Mouse (Mus musculus) brain, embryonic 14.5 days (tissue): ENCODE measurements around the gene Gm49358. TPM values are rescaled to one million over a fixed set of nuclear protein-coding genes. Genes with fewer than 3 reads are reported as not detected.

ENCODE experiments used
- DNase-seq: peaks from one replicate; pipeline ENCODE4 v3.0.0-alpha.2; 2011; ENCODE audit warnings: low read depth
- CTCF ChIP-seq: fragments of 200-500 bp; IDR thresholded peaks from 2 replicates; pipeline ENCODE4 v1.5.1; 2012; ENCODE audit warnings: inconsistent platforms, mild to moderate bottlenecking, moderate library complexity, borderline replicate concordance; ENCODE audit not compliant: insufficient read depth, insufficient read length; ENCODE audit errors: extremely low read depth
- POLR2A ChIP-seq: fragments of 200-500 bp; IDR thresholded peaks from 2 replicates; pipeline ENCODE4 v1.6.1; 2012; ENCODE audit warnings: mild to moderate bottlenecking, inconsistent platforms, borderline replicate concordance; ENCODE audit not compliant: poor library complexity, insufficient read depth, insufficient read length, severe bottlenecking; ENCODE audit errors: extremely low read depth
- polyA plus RNA-seq: library from polyadenylated mRNA; depleted of rRNA; stranded (reverse); fragments of >200 nt; gene quantifications from 2 replicates; pipeline ENCODE4 v1.2.3, GENCODE M21; 2012

The Gm49358 gene
- polyA plus RNA-seq, 1 experiment: not detected

DNA sequence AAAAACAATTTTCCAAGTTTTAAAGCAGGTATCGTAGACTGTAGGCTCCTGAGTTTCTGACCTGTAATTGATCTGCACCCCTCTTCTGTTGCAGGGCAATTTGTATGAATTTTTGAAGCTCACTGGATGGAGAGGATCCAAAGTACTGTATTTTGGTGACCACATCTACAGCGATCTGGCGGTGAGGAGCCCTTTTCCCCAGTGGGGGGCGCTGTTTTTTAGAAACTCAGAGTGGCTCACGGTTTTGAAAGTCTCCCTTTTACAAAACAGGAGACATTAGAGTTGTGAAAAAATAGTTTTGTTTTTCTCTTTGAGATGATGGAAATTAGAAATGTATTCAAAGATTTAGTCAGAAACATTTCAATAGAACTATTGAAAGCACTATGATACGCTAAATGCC is 60.3 kb downstream of the Gm49358 start:
- TF ChIP-seq POLR2A: no peak
- peak; percentile 33; the same call in 1 of the 2 replicates for TF ChIP-seq CTCF
- DNase-seq: no peak

DNA sequence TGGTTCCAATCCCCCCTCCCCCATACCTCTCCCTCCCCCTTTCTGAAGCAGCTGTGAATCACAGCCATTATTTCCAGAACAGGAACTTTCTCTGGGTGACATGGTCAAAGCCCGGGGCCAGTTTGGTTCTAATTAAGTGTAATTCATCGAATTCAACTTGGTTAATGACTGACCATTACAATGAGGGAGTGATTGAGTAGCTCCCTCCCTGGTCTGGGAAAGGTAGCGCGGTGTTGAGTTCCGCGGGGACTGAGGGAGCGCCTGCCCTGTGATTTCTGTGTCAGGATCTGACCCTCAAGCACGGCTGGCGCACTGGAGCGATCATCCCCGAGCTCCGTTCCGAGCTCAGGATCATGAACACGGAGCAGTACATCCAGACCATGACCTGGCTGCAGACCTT is 61.1 kb downstream of the Gm49358 start:
- TF ChIP-seq CTCF: no peak
- no peak for TF ChIP-seq POLR2A
- peak; percentile 40 for DNase-seq

DNA sequence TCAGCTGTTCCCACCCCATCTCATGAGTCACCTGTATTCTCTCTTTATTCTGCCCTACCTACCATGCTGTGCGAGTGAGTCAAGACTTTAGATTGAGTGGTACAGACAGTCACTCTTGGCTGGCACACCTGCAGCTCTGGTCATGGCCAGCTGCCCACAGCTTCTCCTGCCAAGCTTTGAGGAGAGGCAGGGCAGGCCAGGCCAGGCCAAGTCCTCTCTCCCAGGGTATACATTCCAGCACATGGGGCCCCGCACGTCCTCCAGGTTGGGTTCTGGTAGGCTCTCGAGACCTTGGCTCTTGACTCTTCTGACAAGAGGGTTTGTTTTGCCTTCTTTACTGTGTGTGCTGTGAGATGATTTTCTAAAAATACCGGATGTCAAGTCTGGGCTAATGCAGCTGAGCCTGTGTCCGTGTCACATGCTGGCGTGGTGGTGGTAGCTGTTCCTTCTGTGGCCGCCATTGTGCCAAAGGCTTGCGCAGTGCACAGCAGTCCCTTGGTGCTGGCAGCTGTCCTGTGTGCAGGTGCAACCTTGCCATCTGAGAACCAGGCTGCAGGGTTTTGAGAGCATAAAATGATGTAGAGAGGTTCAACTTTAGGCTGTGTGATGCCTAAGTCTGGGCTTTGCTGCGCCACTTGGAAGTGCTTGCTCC is 62.2 kb downstream of the Gm49358 start:
- no peak for DNase-seq
- TF ChIP-seq CTCF (no peak), POLR2A (no peak)

DNA sequence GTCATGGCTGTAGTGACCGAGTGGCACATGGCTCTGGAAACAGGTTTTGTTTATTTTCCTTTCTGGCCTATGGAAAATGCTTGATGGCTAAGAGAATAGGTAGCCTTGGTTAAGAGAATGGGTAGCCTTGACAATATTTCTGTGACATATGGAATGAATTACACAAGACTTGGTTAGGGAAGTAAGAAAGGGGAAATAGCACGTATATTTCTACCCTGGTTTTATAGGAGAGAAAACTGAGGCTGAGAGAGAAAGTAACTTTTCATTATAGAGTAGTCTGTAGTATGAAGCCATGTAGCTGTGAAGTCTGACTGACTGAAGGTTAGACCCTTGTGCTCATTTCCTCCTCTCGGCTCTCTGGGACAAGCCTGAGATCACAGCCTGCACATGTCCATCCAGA is 63.2 kb downstream of the Gm49358 start:
- TF ChIP-seq POLR2A (no peak), CTCF (no peak)
- DNase-seq: no peak

DNA sequence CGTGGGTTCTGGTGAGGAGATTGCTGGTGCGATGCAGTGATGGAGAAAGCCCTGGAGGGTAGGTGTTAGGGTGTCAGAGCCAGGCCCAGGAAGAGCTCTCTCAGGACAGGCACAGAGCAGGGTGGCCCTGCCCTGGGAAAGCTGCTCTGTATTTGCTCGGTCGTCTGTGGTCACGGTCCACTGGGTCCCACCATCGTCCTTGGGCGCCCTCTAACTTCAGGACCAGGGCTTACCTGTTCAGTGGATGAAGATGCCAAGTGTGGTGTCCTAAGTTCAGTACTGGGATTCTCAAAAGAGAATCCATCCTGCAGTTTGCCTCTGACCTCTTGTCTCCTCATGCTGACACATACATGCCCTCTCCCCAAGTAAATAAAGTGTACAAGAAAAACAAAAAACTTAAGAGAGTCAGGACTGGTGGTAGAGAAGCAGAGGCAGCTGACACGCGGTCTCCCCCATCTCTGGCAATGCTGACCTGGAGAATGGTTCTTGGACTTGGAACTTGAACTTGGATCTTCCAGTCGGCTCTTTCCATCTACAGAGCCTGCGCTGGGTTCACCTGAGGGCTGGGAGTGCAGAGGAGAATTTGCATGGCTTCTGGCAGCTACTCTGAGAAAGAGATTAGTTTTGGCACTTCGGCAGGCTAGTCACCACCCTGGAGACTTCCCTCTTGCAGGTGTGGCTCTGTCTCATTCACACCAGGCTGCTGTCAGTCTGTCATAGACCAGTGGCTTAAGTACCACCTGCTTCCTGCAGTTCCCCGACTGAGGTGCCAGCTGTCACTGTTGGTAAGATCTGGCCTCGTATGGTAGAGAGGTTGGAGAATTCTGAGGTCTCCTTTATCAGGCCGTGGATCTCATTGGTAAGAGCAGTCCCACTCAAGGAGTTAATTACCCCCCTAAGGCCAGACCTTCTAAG is 64.7 kb downstream of the Gm49358 start:
- TF ChIP-seq POLR2A (no peak), CTCF (no peak)
- DNase-seq: no peak

DNA sequence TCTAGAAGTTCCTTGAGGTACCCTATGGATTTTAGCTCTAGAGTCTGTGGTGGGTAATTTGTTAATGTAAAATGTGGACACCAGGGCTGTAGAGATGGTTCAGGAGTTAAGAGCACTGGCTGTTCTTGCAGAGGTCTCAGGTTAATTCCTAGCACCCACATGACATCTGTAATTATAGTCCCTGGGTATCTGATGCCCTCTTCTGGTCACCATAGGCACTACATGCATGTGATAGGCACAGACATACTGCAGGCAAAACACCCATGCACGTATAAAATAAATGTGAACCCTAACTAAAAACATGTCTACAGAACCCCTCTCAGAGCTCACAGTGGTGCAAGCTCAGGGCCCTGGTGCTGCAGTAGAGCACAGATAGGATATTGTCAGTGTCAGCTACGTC is 65.7 kb downstream of the Gm49358 start:
- TF ChIP-seq POLR2A (no peak), CTCF (no peak)
- no peak for DNase-seq

DNA sequence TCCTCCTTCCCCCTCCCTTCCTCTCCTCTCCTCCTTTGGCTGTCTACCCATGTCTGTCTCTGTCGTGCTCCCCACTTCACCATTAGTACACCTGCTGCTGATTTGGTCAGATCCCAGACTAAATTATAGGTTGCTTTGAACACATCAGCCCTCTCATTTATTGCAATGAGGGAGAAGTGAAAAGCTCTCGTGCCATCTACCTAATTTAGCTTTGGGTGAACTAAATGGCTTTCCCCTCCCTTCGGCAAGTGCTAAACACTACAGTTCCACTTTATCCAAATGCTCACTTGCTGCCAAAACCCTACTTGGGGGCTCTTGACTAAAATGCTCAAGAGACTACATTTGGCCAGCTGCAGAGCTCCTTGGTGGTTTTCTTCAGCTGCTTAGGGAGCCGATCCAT is 73.0 kb downstream of the Gm49358 start:
- no peak for TF ChIP-seq CTCF
- DNase-seq: peak; percentile 80

DNA sequence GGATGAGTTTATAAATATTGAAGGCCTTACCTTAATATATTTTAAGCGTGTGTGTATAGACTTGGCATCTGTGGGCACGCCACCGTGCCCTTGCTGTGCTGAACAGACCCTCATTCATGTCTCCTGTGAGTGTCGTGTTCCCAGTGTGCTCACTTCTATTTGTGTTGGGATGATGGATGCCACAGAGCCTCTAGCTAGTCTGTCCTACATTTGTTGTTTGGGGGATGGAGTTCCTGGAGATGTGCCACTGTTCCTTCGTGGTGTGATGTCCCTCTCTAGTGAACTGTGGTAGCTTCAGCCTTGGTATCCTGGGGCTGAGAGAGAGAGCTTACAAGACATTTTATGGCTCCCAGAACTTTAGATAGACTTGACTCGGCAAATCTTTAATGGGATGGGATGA is 75.1 kb downstream of the Gm49358 start:
- no peak for DNase-seq
- TF ChIP-seq POLR2A: no peak

DNA sequence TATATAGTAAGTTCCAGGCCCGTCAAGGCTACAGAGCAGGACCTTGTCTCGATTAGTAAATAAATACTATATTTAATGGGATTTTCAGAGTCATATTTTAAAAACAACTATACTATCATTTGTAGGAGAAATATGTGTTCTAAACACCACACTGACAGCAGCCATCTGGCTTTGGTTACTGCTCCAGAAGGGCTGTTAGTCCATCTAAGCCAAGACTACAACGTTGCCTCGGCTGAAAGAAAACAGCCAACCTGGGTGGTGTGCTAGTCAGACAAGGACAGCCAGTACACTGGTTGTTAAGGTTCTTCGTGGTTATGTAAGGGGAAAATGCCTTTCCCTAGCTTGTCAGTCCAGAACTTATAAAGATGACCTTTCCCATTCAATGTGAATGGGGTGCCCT is 78.9 kb downstream of the Gm49358 start:
- peak; percentile 46 for DNase-seq
- TF ChIP-seq CTCF (no peak), POLR2A (no peak)

DNA sequence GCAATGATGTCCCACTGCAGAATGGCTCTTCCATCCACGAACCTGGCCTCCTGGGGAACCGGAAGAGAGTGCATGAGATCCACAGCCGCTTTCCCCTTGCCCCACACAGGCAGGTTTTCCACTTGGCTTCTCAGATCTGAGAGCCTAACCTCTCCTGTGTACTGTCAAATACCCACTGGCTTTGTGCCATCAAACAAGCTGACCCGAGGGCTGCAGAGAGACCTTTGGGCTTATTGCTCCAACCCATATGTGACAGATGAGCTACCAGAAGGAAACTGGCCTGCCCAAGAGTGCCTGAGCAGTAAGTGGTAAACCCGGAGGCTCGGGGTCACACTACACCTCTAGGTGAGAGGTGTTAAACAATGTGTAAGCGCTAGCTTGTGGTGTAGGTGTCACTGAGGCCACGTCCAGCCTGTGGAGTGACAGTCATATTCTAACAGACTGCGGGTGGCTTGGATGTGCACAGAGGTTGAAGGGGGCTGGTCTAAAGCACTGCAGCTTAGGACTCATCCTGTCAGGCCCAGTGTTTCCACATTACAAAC is 83.2 kb downstream of the Gm49358 start:
- TF ChIP-seq POLR2A (no peak), CTCF (no peak)
- DNase-seq: no peak

DNA sequence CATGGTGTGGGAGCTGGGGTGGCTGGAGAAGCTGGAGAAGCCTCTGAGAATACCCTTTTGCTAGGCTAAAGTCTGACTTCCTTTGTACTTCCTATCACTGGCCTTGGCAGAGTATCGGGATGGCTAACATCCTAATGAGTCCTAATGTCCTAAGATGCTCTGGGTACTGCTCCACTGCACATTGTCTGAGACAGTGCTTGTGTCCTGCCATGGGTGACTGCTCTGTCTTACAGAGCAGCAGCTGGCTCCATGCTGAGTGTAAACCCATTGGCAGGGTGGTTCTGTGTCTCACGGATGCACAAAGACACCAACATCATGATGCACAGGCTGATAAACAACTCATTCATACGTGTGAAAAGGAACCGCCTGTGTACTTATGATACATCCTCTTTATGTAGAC is 85.3 kb downstream of the Gm49358 start:
- DNase-seq: no peak
- TF ChIP-seq CTCF: no peak
- TF ChIP-seq POLR2A: no peak

DNA sequence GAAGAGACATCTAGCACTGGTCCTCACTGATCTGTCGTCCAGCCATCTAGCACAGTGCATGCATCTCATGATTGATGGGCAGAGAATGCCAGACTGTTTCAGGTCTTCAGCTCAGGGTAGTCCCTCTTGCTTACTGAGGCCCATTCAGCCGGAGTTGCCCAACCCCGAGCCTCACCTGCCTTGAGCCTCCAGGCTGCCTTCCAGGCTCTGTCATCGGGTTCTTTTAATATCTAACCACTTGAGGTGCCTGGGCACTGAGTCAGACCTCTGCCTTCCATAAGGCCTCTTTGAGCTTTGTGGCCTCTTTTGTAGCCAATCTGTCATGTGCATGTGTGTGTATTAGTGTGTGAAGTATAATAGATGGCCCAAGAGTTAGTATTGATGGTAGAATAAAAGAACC is 85.7 kb downstream of the Gm49358 start:
- TF ChIP-seq CTCF (no peak), POLR2A (no peak)
- no peak for DNase-seq
